Mouse (Mus musculus) myocyte (in vitro differentiated cells): Measurements from ENCODE around the gene Kat7. TPM values are rescaled to one million over a fixed set of nuclear protein-coding genes. Genes with fewer than 3 reads are reported as not detected.

ENCODE experiments used
- H3K27me3 ChIP-seq: one replicate; pipeline ENCODE4 v1.6.1; 2011; ENCODE audit not compliant: control insufficient read depth, insufficient read depth, insufficient read length
- H3K36me3 ChIP-seq: one replicate; pipeline ENCODE4 v1.6.1; 2011; ENCODE audit not compliant: control insufficient read depth, insufficient read depth
- H3K4me2 ChIP-seq: one replicate; pipeline ENCODE4 v1.6.1; 2011; ENCODE audit warnings: low read depth, control low read depth
- H3K4me3 ChIP-seq: one replicate; pipeline ENCODE4 v1.5.1; 2011; ENCODE audit warnings: mild to moderate bottlenecking, control low read depth, moderate library complexity
- H3K79me2 ChIP-seq: one replicate; pipeline ENCODE4 v1.6.1; 2011; ENCODE audit not compliant: control insufficient read depth, insufficient read depth
- H3ac ChIP-seq: one replicate; pipeline ENCODE4 v1.6.1; 2011; ENCODE audit not compliant: control insufficient read depth, insufficient read length
- CEBPB ChIP-seq: IDR thresholded peaks from 2 replicates; pipeline ENCODE4 v1.6.1; 2011; ENCODE audit warnings: mild to moderate bottlenecking, moderate library complexity; ENCODE audit not compliant: poor library complexity, insufficient read depth, severe bottlenecking
- E2F4 ChIP-seq: IDR thresholded peaks from one replicate; pipeline ENCODE4 v1.6.1; 2011; ENCODE audit warnings: mild to moderate bottlenecking, control low read depth, moderate library complexity; ENCODE audit not compliant: insufficient read depth
- MAX ChIP-seq: IDR thresholded peaks from one replicate; pipeline ENCODE4 v1.6.1; 2011; ENCODE audit warnings: low read depth, mild to moderate bottlenecking, control low read depth
- MYOD1 ChIP-seq, 3 experiments: IDR thresholded peaks; one replicate each; pipeline ENCODE4 v1.6.1; 2011; ENCODE audit warnings: control low read depth in 2 of 3, low read depth in 2 of 3, mild to moderate bottlenecking in 2 of 3, moderate library complexity in 1 of 3; ENCODE audit not compliant: insufficient read length in 2 of 3, control insufficient read depth in 1 of 3
- MYOG ChIP-seq, 3 experiments: IDR thresholded peaks; one replicate each; pipeline ENCODE4 v1.6.1; 2011; ENCODE audit warnings: control low read depth in 2 of 3, low read depth in 2 of 3, mild to moderate bottlenecking in 2 of 3; ENCODE audit not compliant: insufficient read length in 2 of 3, control insufficient read depth in 1 of 3, insufficient read depth in 1 of 3
- POLR2A ChIP-seq: IDR thresholded peaks from one replicate; pipeline ENCODE4 v1.6.1; 2011; ENCODE audit warnings: low read depth, mild to moderate bottlenecking, control low read depth, moderate library complexity; ENCODE audit not compliant: insufficient read length
- POLR2AphosphoS2 ChIP-seq: IDR thresholded peaks from one replicate; pipeline ENCODE4 v1.6.1; 2011; ENCODE audit warnings: low read depth, control low read depth; ENCODE audit not compliant: insufficient read length
- REST ChIP-seq: IDR thresholded peaks from one replicate; pipeline ENCODE4 v1.6.1; 2011; ENCODE audit warnings: mild to moderate bottlenecking, control low read depth, moderate library complexity; ENCODE audit not compliant: insufficient read depth, insufficient read length
- SRF ChIP-seq: IDR thresholded peaks from one replicate; pipeline ENCODE4 v1.6.1; 2011; ENCODE audit warnings: low read depth; ENCODE audit not compliant: control insufficient read depth, insufficient read length
- TCF12 ChIP-seq: IDR thresholded peaks from one replicate; pipeline ENCODE4 v1.6.1; 2011; ENCODE audit warnings: mild to moderate bottlenecking, control low read depth; ENCODE audit not compliant: poor library complexity, insufficient read depth, severe bottlenecking
- TCF3 ChIP-seq: IDR thresholded peaks from one replicate; pipeline ENCODE4 v1.6.1; 2011; ENCODE audit warnings: low read depth, control low read depth; ENCODE audit not compliant: insufficient read length
- USF1 ChIP-seq: IDR thresholded peaks from one replicate; pipeline ENCODE4 v1.6.1; 2011; ENCODE audit warnings: low read depth, mild to moderate bottlenecking, control low read depth, moderate library complexity
- polyA plus RNA-seq: library from polyadenylated mRNA; unstranded; fragments of >200 nt; fragmentation: generic; extraction: Trizol; gene quantifications from one replicate; pipeline ENCODE4 v1.2.1, GENCODE M21; 2012; ENCODE audit warnings: missing spikeins

Gene Kat7
- polyA plus RNA-seq, 1 experiment, result 52.2 TPM

DNA sequence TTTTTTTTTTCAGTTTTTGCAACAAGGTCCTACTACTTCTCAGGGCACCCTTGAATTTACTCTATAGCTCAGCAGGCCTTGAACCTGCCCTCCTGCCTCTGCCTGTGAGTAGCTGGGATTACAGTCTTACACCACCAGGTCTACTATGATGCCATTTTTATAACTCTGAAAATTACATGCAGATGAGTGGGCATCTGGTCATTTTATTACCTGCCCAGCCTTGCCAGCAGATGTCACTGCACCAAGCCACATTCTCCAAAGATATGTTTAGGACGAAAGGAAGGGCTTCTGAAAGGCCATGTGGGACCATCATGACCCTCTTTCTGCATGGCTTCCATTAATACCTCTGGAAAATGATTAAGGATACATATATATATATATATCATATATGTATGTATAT lies 9.5 kb upstream of the Kat7 start:
- no peaks in the 10 kb centered on the region for H3K79me2 ChIP-seq
- TF ChIP-seq USF1, result no peak
- no peak for TF ChIP-seq CEBPB
- TF ChIP-seq MAX, result no peak
- TF ChIP-seq MYOG (IDR thresholded peaks at IDR 0.05; ENCODE audit: control insufficient read depth in 1 of 3, insufficient read depth in 1 of 3, insufficient read length in 2 of 3, low read depth in 2 of 3), result no peak
- TF ChIP-seq SRF, result no peak
- H3K4me3 ChIP-seq, result no peak overlapping the region
- no peaks in the 10 kb centered on the region for H3K27me3 ChIP-seq
- no peaks in the 10 kb centered on the region for H3K36me3 ChIP-seq
- no peak overlapping the region for H3K4me2 ChIP-seq
- H3ac ChIP-seq, result no peak overlapping the region

DNA sequence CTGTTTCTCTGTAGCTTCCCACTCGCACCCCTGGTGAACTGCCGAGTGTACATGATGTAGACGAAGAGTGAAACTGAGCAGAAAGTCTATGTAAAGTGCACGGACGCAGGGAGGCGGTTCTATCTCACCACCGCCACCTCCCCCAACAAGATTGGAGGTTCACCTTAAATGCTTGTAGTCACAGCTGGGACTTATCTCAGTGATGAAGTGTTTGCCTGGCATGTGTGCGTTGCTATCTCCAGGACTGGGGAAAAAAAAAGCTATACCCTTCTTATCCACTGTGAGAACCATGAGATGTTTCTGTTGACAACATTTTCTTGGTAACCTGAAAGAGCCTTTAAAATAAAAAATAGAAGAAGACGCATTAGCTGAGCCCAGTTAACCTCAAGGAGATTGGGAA lies 8.1 kb upstream of the Kat7 start:
- TF ChIP-seq POLR2A (no peak), TCF12 (no peak), REST (no peak), MYOD1 (IDR thresholded peaks at IDR 0.05; ENCODE audit: control insufficient read depth in 1 of 3, insufficient read length in 2 of 3, low read depth in 2 of 3) (no peak), USF1 (no peak), POLR2AphosphoS2 (no peak), MAX (no peak), TCF3 (no peak), CEBPB (no peak), MYOG (IDR thresholded peaks at IDR 0.05; ENCODE audit: control insufficient read depth in 1 of 3, insufficient read depth in 1 of 3, insufficient read length in 2 of 3, low read depth in 2 of 3) (no peak), E2F4 (no peak), SRF (no peak)

GRCm38 (mm10) chr11:95315215-95315955 lies 5.3 kb upstream of the Kat7 start:
- TF ChIP-seq USF1, result no peak
- Histone ChIP-seq H3K36me3 (no peaks in the 10 kb centered on the region), H3K79me2 (peaks cover 4% of the 10 kb centered on the region), H3K4me3 (no peak overlapping the region), H3K27me3 (no peaks in the 10 kb centered on the region), H3ac (no peak overlapping the region), H3K4me2 (no peak overlapping the region)

More for the DNA sequence above, 8.1 kb upstream of the Kat7 start:
- Histone ChIP-seq H3K27me3 (no peaks in the 10 kb centered on the region), H3ac (no peak overlapping the region), H3K4me2 (no peak overlapping the region), H3K79me2 (no peaks in the 10 kb centered on the region), H3K36me3 (no peaks in the 10 kb centered on the region), H3K4me3 (no peak overlapping the region)

DNA sequence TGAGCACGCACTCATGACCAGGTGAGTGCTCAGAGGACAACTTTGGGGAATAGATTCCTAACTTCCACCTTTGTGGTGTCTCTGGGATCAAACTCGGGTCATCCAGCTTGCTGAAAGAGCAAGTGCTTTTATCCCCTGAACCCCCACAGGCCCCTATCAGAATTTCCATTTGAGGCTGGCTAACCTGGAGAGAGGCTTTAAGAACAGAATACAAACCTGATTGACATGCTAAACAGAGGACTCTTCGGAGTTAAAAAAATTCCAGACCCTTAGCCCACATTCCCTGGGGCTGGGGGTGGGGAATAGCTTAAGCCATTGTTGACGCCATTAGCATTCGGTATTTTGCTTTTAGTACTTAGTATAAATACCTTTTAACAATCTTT lies 1.4 kb upstream of the Kat7 start:
- Histone ChIP-seq H3ac (no peak overlapping the region), H3K79me2 (peaks cover 34% of the 10 kb centered on the region), H3K27me3 (no peaks in the 10 kb centered on the region), H3K4me2 (peak overlapping the region; percentile 84), H3K4me3 (peak overlapping the region; percentile 57), H3K36me3 (no peaks in the 10 kb centered on the region)
- TF ChIP-seq E2F4, result no peak
- no peak for TF ChIP-seq TCF12
- TF ChIP-seq MYOG (IDR thresholded peaks at IDR 0.05; ENCODE audit: control insufficient read depth in 1 of 3, insufficient read depth in 1 of 3, insufficient read length in 2 of 3, low read depth in 2 of 3), result no peak
- no peak for TF ChIP-seq REST
- no peak for TF ChIP-seq TCF3
- no peak for TF ChIP-seq POLR2AphosphoS2
- no peak for TF ChIP-seq POLR2A
- TF ChIP-seq MAX, result no peak

GRCm38 (mm10) chr11:95310648-95311424 lies 790 bp upstream of the Kat7 start:
- H3K4me3 ChIP-seq, result peak overlapping the region; percentile 57
- H3K36me3 ChIP-seq, result no peaks in the 10 kb centered on the region
- no peaks in the 10 kb centered on the region for H3K27me3 ChIP-seq
- H3ac ChIP-seq, result peak overlapping the region; percentile 46
- peaks cover 39% of the 10 kb centered on the region for H3K79me2 ChIP-seq
- TF ChIP-seq MYOG (IDR thresholded peaks at IDR 0.05; ENCODE audit: control insufficient read depth in 1 of 3, insufficient read depth in 1 of 3, insufficient read length in 2 of 3, low read depth in 2 of 3), result no peak
- no peak for TF ChIP-seq POLR2A
- TF ChIP-seq POLR2AphosphoS2, result no peak
- no peak for TF ChIP-seq USF1
- no peak for TF ChIP-seq E2F4
- no peak for TF ChIP-seq CEBPB
- peak overlapping the region; percentile 84 for H3K4me2 ChIP-seq
